Mouse (Mus musculus): ENCODE measurements around the gene Nop9. TPM values are rescaled to one million over a fixed set of nuclear protein-coding genes. Genes with fewer than 3 reads are reported as not detected.

Gene Nop9
- total RNA-seq, 2 experiments from 2014 or later, result 3.7 to 11.3 TPM

Other genes with a start within 250 kb of the Nop9 start
Only the 30 nearest of the 35 such genes appear.
- gene Dcaf11, start 185.7 kb upstream of the Nop9 start, total RNA-seq (2015; ENCODE audit: low replicate concordance), result 18.2 and 21.9 TPM in 2 replicates
- 46.2 and 54.9 TPM in 2 replicates for gene Dcaf11, start 185.7 kb upstream of the Nop9 start, total RNA-seq (2017; ENCODE audit: low replicate concordance)
- not detected in 2 replicates for gene A730061H03Rik, start 185.3 kb upstream of the Nop9 start, total RNA-seq (2015; ENCODE audit: low replicate concordance)
- 4.8 TPM in 1 of 2 replicates, not detected in the other for gene A730061H03Rik, start 185.3 kb upstream of the Nop9 start, total RNA-seq (2017; ENCODE audit: low replicate concordance)
- gene Fitm1, start 170.1 kb upstream of the Nop9 start, total RNA-seq (2015; ENCODE audit: low replicate concordance), result not detected in 2 replicates
- not detected in 2 replicates for gene Fitm1, start 170.1 kb upstream of the Nop9 start, total RNA-seq (2017; ENCODE audit: low replicate concordance)
- gene Psme1, start 167.6 kb upstream of the Nop9 start, total RNA-seq (2015; ENCODE audit: low replicate concordance), result 271 and 301 TPM in 2 replicates
- 107 and 147 TPM in 2 replicates for gene Psme1, start 167.6 kb upstream of the Nop9 start, total RNA-seq (2017; ENCODE audit: low replicate concordance)
- 10.9 TPM in 1 of 2 replicates, not detected in the other for gene Emc9, start 160.4 kb upstream of the Nop9 start, total RNA-seq (2015; ENCODE audit: low replicate concordance)
- 2.6 and 3.6 TPM in 2 replicates for gene Emc9, start 160.4 kb upstream of the Nop9 start, total RNA-seq (2017; ENCODE audit: low replicate concordance)
- gene Psme2, start 154.6 kb upstream of the Nop9 start, total RNA-seq (2015; ENCODE audit: low replicate concordance), result 74.0 and 102 TPM in 2 replicates
- gene Psme2, start 154.6 kb upstream of the Nop9 start, total RNA-seq (2017; ENCODE audit: low replicate concordance), result 83.1 and 86.1 TPM in 2 replicates
- 6.5 and 9.4 TPM in 2 replicates for gene Rnf31, start 154.0 kb upstream of the Nop9 start, total RNA-seq (2015; ENCODE audit: low replicate concordance)
- 7.1 and 8.9 TPM in 2 replicates for gene Rnf31, start 154.0 kb upstream of the Nop9 start, total RNA-seq (2017; ENCODE audit: low replicate concordance)
- gene Irf9, start 142.1 kb upstream of the Nop9 start, total RNA-seq (2015; ENCODE audit: low replicate concordance), result 65.1 and 69.8 TPM in 2 replicates
- gene Irf9, start 142.1 kb upstream of the Nop9 start, total RNA-seq (2017; ENCODE audit: low replicate concordance), result 104 and 106 TPM in 2 replicates
- gene Rec8, start 127.7 kb upstream of the Nop9 start, total RNA-seq (2015; ENCODE audit: low replicate concordance), result 1.7 TPM in 1 of 2 replicates, not detected in the other
- 0.84 and 2.2 TPM in 2 replicates for gene Rec8, start 127.7 kb upstream of the Nop9 start, total RNA-seq (2017; ENCODE audit: low replicate concordance)
- 3.7 and 29.7 TPM in 2 replicates for gene Ipo4, start 109.7 kb upstream of the Nop9 start, total RNA-seq (2015; ENCODE audit: low replicate concordance)
- 7.0 and 13.8 TPM in 2 replicates for gene Ipo4, start 109.7 kb upstream of the Nop9 start, total RNA-seq (2017; ENCODE audit: low replicate concordance)
- 0.96 and 5.4 TPM in 2 replicates for gene Gm49378, start 107.8 kb upstream of the Nop9 start, total RNA-seq (2015; ENCODE audit: low replicate concordance)
- gene Gm49378, start 107.8 kb upstream of the Nop9 start, total RNA-seq (2017; ENCODE audit: low replicate concordance), result 5.4 TPM in 1 of 2 replicates, not detected in the other
- 9.6 and 14.2 TPM in 2 replicates for gene Tm9sf1, start 101.9 kb upstream of the Nop9 start, total RNA-seq (2015; ENCODE audit: low replicate concordance)
- 12.0 and 20.5 TPM in 2 replicates for gene Tm9sf1, start 101.9 kb upstream of the Nop9 start, total RNA-seq (2017; ENCODE audit: low replicate concordance)
- 0.84 TPM in 1 of 2 replicates, not detected in the other for gene Tssk4, start 95.5 kb upstream of the Nop9 start, total RNA-seq (2015; ENCODE audit: low replicate concordance)
- gene Tssk4, start 95.5 kb upstream of the Nop9 start, total RNA-seq (2017; ENCODE audit: low replicate concordance), result 0.28 and 0.68 TPM in 2 replicates
- gene Mdp1, start 85.2 kb upstream of the Nop9 start, total RNA-seq (2015; ENCODE audit: low replicate concordance), result 4.6 and 10.4 TPM in 2 replicates
- 7.1 and 8.4 TPM in 2 replicates for gene Mdp1, start 85.2 kb upstream of the Nop9 start, total RNA-seq (2017; ENCODE audit: low replicate concordance)
- gene Gmpr2, start 73.8 kb upstream of the Nop9 start, total RNA-seq (2015; ENCODE audit: low replicate concordance), result 1.5 and 2.7 TPM in 2 replicates
- 6.9 and 8.5 TPM in 2 replicates for gene Gmpr2, start 73.8 kb upstream of the Nop9 start, total RNA-seq (2017; ENCODE audit: low replicate concordance)
- gene Nedd8, start 73.6 kb upstream of the Nop9 start, total RNA-seq (2015; ENCODE audit: low replicate concordance), result 89.5 and 91.3 TPM in 2 replicates
- 66.5 and 67.1 TPM in 2 replicates for gene Nedd8, start 73.6 kb upstream of the Nop9 start, total RNA-seq (2017; ENCODE audit: low replicate concordance)
- gene Tinf2, start 63.9 kb upstream of the Nop9 start, total RNA-seq (2015; ENCODE audit: low replicate concordance), result 7.7 and 10.2 TPM in 2 replicates
- gene Tinf2, start 63.9 kb upstream of the Nop9 start, total RNA-seq (2017; ENCODE audit: low replicate concordance), result 12.9 and 13.1 TPM in 2 replicates
- gene Tgm1, start 31.8 kb upstream of the Nop9 start, total RNA-seq (2015; ENCODE audit: low replicate concordance), result 0.96 TPM in 1 of 2 replicates, not detected in the other
- 0.14 and 0.85 TPM in 2 replicates for gene Tgm1, start 31.8 kb upstream of the Nop9 start, total RNA-seq (2017; ENCODE audit: low replicate concordance)
- gene Rabggta, start 23.4 kb upstream of the Nop9 start, total RNA-seq (2015; ENCODE audit: low replicate concordance), result 2.3 and 5.4 TPM in 2 replicates
- gene Rabggta, start 23.4 kb upstream of the Nop9 start, total RNA-seq (2017; ENCODE audit: low replicate concordance), result 2.1 and 2.2 TPM in 2 replicates
- gene Dhrs1, start within 50 bp of the Nop9 start, total RNA-seq (2015; ENCODE audit: low replicate concordance), result 22.4 and 27.1 TPM in 2 replicates
- gene Dhrs1, start within 50 bp of the Nop9 start, total RNA-seq (2017; ENCODE audit: low replicate concordance), result 3.9 and 14.9 TPM in 2 replicates
- gene Cideb, start 12.8 kb downstream of the Nop9 start, total RNA-seq (2015; ENCODE audit: low replicate concordance), result 2.1 TPM in 1 of 2 replicates, not detected in the other
- gene Cideb, start 12.8 kb downstream of the Nop9 start, total RNA-seq (2017; ENCODE audit: low replicate concordance), result 0.94 TPM in 1 of 2 replicates, not detected in the other
- gene Ltb4r2, start 15.7 kb downstream of the Nop9 start, total RNA-seq (2015; ENCODE audit: low replicate concordance), result not detected in 2 replicates
- gene Ltb4r2, start 15.7 kb downstream of the Nop9 start, total RNA-seq (2017; ENCODE audit: low replicate concordance), result 0.14 TPM in 1 of 2 replicates, not detected in the other
- gene Ltb4r1, start 20.3 kb downstream of the Nop9 start, total RNA-seq (2015; ENCODE audit: low replicate concordance), result 6.3 and 14.8 TPM in 2 replicates
- 9.3 and 21.8 TPM in 2 replicates for gene Ltb4r1, start 20.3 kb downstream of the Nop9 start, total RNA-seq (2017; ENCODE audit: low replicate concordance)
- gene Adcy4, start 38.4 kb downstream of the Nop9 start, total RNA-seq (2015; ENCODE audit: low replicate concordance), result not detected in 2 replicates
- not detected in 2 replicates for gene Adcy4, start 38.4 kb downstream of the Nop9 start, total RNA-seq (2017; ENCODE audit: low replicate concordance)
- gene Ripk3, start 43.2 kb downstream of the Nop9 start, total RNA-seq (2015; ENCODE audit: low replicate concordance), result 17.1 and 22.6 TPM in 2 replicates
- gene Ripk3, start 43.2 kb downstream of the Nop9 start, total RNA-seq (2017; ENCODE audit: low replicate concordance), result 6.7 and 7.2 TPM in 2 replicates
- gene Nfatc4, start 77.5 kb downstream of the Nop9 start, total RNA-seq (2015; ENCODE audit: low replicate concordance), result not detected in 2 replicates
- not detected in 2 replicates for gene Nfatc4, start 77.5 kb downstream of the Nop9 start, total RNA-seq (2017; ENCODE audit: low replicate concordance)
- 0.38 and 0.84 TPM in 2 replicates for gene Nynrin, start 108.3 kb downstream of the Nop9 start, total RNA-seq (2015; ENCODE audit: low replicate concordance)
- 0.42 and 0.77 TPM in 2 replicates for gene Nynrin, start 108.3 kb downstream of the Nop9 start, total RNA-seq (2017; ENCODE audit: low replicate concordance)
- gene Cbln3, start 138.7 kb downstream of the Nop9 start, total RNA-seq (2015; ENCODE audit: low replicate concordance), result not detected in 2 replicates
- gene Cbln3, start 138.7 kb downstream of the Nop9 start, total RNA-seq (2017; ENCODE audit: low replicate concordance), result 0.14 TPM in 1 of 2 replicates, not detected in the other
- 30.7 and 36.4 TPM in 2 replicates for gene Khnyn, start 139.3 kb downstream of the Nop9 start, total RNA-seq (2015; ENCODE audit: low replicate concordance)
- gene Khnyn, start 139.3 kb downstream of the Nop9 start, total RNA-seq (2017; ENCODE audit: low replicate concordance), result 122 and 126 TPM in 2 replicates
- gene Sdr39u1, start 154.6 kb downstream of the Nop9 start, total RNA-seq (2015; ENCODE audit: low replicate concordance), result 1.3 TPM in 2 replicates
- 3.5 and 10.6 TPM in 2 replicates for gene Sdr39u1, start 154.6 kb downstream of the Nop9 start, total RNA-seq (2017; ENCODE audit: low replicate concordance)